Mouse (Mus musculus) MEL (cell line): ENCODE data around the gene Gm10271.

Experiments used
- GATA1 ChIP-seq: IDR thresholded peaks from 2 replicates; pipeline ENCODE4 v1.6.1; 2011; ENCODE audit warnings: low read depth, low read length, improper control_type of control experiment
- TBP ChIP-seq: IDR thresholded peaks from 2 replicates; pipeline ENCODE4 v1.8.0; 2011; ENCODE audit warnings: low read depth, low read length, improper control_type of control experiment

DNA sequence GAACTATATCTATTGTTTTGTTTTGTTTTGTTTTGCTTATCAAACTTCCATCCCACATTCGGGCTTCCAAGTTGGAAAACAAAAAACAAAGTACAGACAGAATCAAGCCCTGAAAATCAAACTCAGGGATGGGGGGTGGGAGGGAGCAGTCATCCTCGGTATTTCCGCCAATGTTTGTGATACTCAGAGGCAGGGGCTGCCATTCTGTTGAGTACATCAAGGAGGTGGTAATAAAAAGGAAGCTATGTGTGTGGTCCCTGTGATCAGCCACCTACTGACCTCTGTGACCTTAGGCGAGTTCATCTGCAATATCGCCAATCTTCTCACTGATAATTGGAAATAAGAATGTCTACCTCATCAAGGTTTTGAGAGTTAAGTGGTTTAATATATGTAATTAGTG lies 21.5 kb downstream of the Gm10271 start:
- TF ChIP-seq TBP (no peak), GATA1 (no peak)
